Mouse (Mus musculus) urinary bladder, postnatal 4 days (tissue): ENCODE data around the gene Olfr763.
"Not testable (repeated sequence)": the region's sequence is repeated elsewhere in the genome, so short reads cannot be mapped to it uniquely, and the experiment has no call there.

Experiments
- DNase-seq, 2 experiments: peaks; one replicate each; pipeline ENCODE4 v3.0.0; 2021 to 2022; ENCODE audit warnings: low spot score in 2 of 2

The Olfr763 gene

GRCm38 (mm10) chr10:129010288-129010841, at the start of gene Olfr763:
TSS of gene Olfr763 (plus strand) at chr10:129010791.
- no peak for DNase-seq

GRCm38 (mm10) chr10:128964961-128965360, 45.6 kb upstream of the Olfr763 start:
- no peak for DNase-seq

GRCm38 (mm10) chr10:128965871-128966270, 44.7 kb upstream of the Olfr763 start:
- DNase-seq: no peak

- DNase-seq: peak in 1 of 2 experiments; percentile 13
Measured at GRCm38 (mm10) chr10:128968341-128968749, 42.2 kb upstream of the Olfr763 start.

- peak in 1 of 2 experiments; percentile 12 for DNase-seq
Measured at GRCm38 (mm10) chr10:128970740-128971250, 39.8 kb upstream of the Olfr763 start.

GRCm38 (mm10) chr10:128972841-128973240, 37.8 kb upstream of the Olfr763 start:
- DNase-seq: peak in 1 of 2 experiments; percentile 16

GRCm38 (mm10) chr10:128976395-128976794, 34.2 kb upstream of the Olfr763 start:
- no peak for DNase-seq

GRCm38 (mm10) chr10:128977522-128978114, 33.0 kb upstream of the Olfr763 start:
- DNase-seq: peak; percentile 32 to 60

- DNase-seq: no peak
Measured at GRCm38 (mm10) chr10:128980644-128981365, 29.8 kb upstream of the Olfr763 start.

- DNase-seq: not testable (repeated sequence)
Measured at GRCm38 (mm10) chr10:128989131-128989530, 21.5 kb upstream of the Olfr763 start, which contains the start of gene Olfr9. TSS of gene Olfr9 (plus strand) at chr10:128989431.

GRCm38 (mm10) chr10:128990129-128990850, 20.3 kb upstream of the Olfr763 start:
- DNase-seq: not testable (repeated sequence)

GRCm38 (mm10) chr10:128990994-128991393, 19.6 kb upstream of the Olfr763 start:
- no peak for DNase-seq

- no peak for DNase-seq
Measured at GRCm38 (mm10) chr10:128995796-128996195, 14.8 kb upstream of the Olfr763 start.

GRCm38 (mm10) chr10:128996523-128997040, 14.0 kb upstream of the Olfr763 start:
- no peak for DNase-seq

GRCm38 (mm10) chr10:129004032-129004920, 6.3 kb upstream of the Olfr763 start:
- DNase-seq: no peak

GRCm38 (mm10) chr10:129011511-129011910, 920 bp downstream of the Olfr763 start:
- DNase-seq: not testable (repeated sequence)

- no peak for DNase-seq
Measured at GRCm38 (mm10) chr10:129014477-129014876, 3.9 kb downstream of the Olfr763 start.

GRCm38 (mm10) chr10:129023319-129023718, 12.7 kb downstream of the Olfr763 start:
- DNase-seq: no peak

- DNase-seq: no peak
Measured at GRCm38 (mm10) chr10:129026018-129026662, 15.5 kb downstream of the Olfr763 start.

GRCm38 (mm10) chr10:129028343-129028742, 17.8 kb downstream of the Olfr763 start:
- no peak for DNase-seq
